Mouse (Mus musculus) stomach, embryonic 15.5 days (tissue): ENCODE measurements around the gene Wdr83os. TPM values are rescaled to one million over a fixed set of nuclear protein-coding genes. Genes with fewer than 3 reads are reported as not detected.

Experiments used
- ATAC-seq: fragments of 200-750 bp; cut with Nextera tagmentation; 2 replicates; pipeline ENCODE4 v1.8.0; 2017; ENCODE audit warnings: low read depth, moderate number of reproducible peaks, moderate TSS enrichment; ENCODE audit not compliant: insufficient read depth, low FRiP score
- H3K27ac ChIP-seq: fragments of 300-500 bp; sonication (generic); 2 replicates; pipeline ENCODE4 v1.5.1; 2015; ENCODE audit warnings: mild to moderate bottlenecking, inconsistent platforms
- H3K27me3 ChIP-seq: fragments of 300-500 bp; sonication (generic); replicated peaks from 2 replicates; pipeline ENCODE4 v1.6.1; 2015; ENCODE audit warnings: inconsistent platforms
- H3K36me3 ChIP-seq: fragments of 300-500 bp; sonication (generic); 2 replicates; pipeline ENCODE4 v1.6.1; 2015; ENCODE audit warnings: inconsistent platforms
- H3K4me1 ChIP-seq: fragments of 300-500 bp; sonication (generic); 2 replicates; pipeline ENCODE4 v1.6.1; 2015; ENCODE audit warnings: inconsistent platforms
- H3K4me2 ChIP-seq: fragments of 300-500 bp; sonication (generic); 2 replicates; pipeline ENCODE4 v1.6.1; 2015; ENCODE audit warnings: mild to moderate bottlenecking, inconsistent platforms
- H3K4me3 ChIP-seq: fragments of 300-500 bp; sonication (generic); replicated peaks from 2 replicates; pipeline ENCODE4 v1.5.1; 2015; ENCODE audit warnings: inconsistent platforms
- H3K9ac ChIP-seq: fragments of 300-500 bp; sonication (generic); 2 replicates; pipeline ENCODE4 v1.6.1; 2015; ENCODE audit warnings: inconsistent platforms
- H3K9me3 ChIP-seq: fragments of 300-500 bp; sonication (generic); 2 replicates; pipeline ENCODE4 v1.6.1; 2016; ENCODE audit warnings: inconsistent platforms
- WGBS: fragments of 180-500 bp; shearing (Covaris S2); methylation state at CpG from one replicate; pipeline ENCODE4 v1.1.7; 2015; 5-methylcytosine and 5-hydroxymethylcytosine counted together
- polyA plus RNA-seq: library from polyadenylated mRNA; unstranded; fragments of >200 nt; fragmentation: Nextera tagmentation; extraction: Ambion mirVana; gene quantifications from 2 replicates; pipeline ENCODE4 v1.2.1, GENCODE M21; 2015

Wdr83os gene
- 131 and 142 TPM in 2 replicates for polyA plus RNA-seq

DNA sequence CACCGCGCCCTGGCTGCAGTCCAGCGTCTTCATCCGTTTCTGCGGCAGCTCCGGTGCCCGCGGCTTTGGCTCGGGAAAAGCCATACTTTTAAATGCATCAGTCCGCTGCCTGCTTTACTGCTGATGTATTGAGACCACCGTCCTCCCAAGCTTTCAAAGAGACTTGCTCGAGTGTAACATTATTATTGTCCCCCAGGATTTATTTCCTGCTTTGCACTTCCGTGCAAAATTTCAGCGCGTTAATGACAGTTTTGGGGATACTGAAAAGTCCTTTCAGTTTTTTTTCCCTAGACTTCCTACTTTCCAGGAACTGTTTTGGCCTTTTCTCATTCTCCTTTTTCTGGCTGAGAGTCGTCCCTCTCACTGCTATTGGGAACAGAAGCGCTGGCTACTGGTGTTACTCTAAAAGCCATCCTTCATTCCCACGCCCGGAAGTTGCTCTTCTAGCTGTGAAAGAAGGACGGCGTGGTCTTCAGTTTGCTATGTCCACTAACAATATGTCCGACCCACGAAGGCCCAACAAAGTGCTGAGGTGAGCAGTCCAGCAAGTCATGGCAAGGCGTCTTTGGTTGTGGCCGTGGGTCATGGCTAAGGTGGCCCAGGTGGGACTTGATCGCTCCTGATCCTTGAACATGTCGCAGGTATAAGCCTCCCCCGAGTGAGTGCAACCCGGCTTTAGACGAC lies at the start of gene Wdr83os:
Gene Wdr83os, plus strand, starts transcription at position 209 of the 684 bp plus-strand sequence.
- peak within 1 kb of the TSS; percentile 82 for H3K27ac ChIP-seq
- peaks cover 16% of the 10 kb centered on the region for H3K36me3 ChIP-seq
- WGBS = under 1% methylated on average over 30 of the region's 30 CpGs
- peak within 1 kb of the TSS; percentile 81 for H3K4me2 ChIP-seq
- H3K27me3 ChIP-seq = no peaks in the 10 kb centered on the region
- peak within 1 kb of the TSS; percentile 93 for H3K4me3 ChIP-seq
- H3K9me3 ChIP-seq = no peaks in the 10 kb centered on the region
- H3K9ac ChIP-seq = peak within 1 kb of the TSS; percentile 82
- peak; percentile 0 for ATAC-seq
- H3K4me1 ChIP-seq = peaks cover 27% of the 10 kb centered on the region

DNA sequence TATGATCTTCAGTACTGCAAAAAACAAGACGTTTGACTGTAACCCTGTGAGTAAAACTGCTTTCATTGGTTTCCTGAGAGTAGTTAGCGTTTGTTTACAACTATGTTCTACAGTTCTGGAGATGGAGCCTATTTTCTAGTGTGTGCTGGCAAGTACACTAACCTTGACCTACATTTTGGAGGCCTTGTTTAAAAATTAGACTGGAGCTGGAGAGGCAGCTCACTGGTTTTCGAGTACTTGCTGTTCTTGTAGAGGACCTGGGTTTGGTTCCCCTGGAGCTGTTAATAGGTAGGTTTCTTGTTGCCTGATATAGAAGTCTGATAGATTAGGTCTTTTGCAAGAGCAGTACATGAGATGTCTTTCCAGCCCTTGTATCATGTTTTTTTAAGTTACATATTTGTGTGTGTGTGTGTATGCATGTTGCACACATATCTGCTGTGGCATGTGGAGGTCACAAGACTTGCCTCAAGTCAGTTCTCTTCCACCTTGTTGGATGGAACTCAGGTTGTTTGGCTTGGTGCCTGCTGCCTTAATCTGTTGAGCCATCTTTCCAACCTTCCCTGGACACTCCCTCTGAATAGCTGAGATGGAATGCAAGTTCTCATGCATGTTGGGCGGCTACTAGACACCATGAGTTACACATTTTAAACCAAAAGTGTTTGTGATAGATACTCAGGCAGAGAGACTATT lies 47.8 kb upstream of the Wdr83os start:
- Histone ChIP-seq H3K9ac (no peak overlapping the region), H3K4me2 (no peak overlapping the region), H3K4me1 (peaks cover 24% of the 10 kb centered on the region), H3K36me3 (peaks cover 37% of the 10 kb centered on the region), H3K27me3 (no peaks in the 10 kb centered on the region), H3K27ac (no peak overlapping the region), H3K9me3 (no peaks in the 10 kb centered on the region), H3K4me3 (no peak overlapping the region)
- ATAC-seq = no peak
- 76% methylated on average over 4 of the region's 4 CpGs for WGBS

DNA sequence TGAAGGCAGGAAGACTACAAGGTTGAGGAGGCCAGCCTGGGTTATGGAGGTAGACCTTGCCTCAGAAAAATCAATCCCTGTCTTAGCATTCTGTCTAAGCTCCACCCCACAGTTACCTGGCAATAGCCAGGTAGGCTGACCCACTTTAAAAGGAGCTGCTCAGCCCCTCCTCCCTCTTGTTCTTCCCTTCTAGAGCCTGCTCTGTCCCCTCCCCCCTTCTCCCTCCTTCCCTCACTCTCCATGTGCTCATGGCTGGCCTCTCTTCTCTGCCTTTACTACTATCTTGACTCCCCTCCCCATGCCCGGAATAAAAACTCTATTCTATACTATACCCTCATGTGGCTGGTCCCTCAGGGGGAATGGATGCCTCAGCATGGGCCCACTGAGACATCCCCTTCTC lies 46.7 kb upstream of the Wdr83os start:
- ATAC-seq = no peak
- no peak overlapping the region for H3K27ac ChIP-seq
- no peak overlapping the region for H3K4me2 ChIP-seq
- no peaks in the 10 kb centered on the region for H3K27me3 ChIP-seq
- H3K36me3 ChIP-seq = peaks cover 37% of the 10 kb centered on the region
- no peak overlapping the region for H3K9ac ChIP-seq
- H3K9me3 ChIP-seq = no peaks in the 10 kb centered on the region
- WGBS = 64% methylated on average over 1 of the region's 1 CpGs
- H3K4me3 ChIP-seq = no peak overlapping the region
- H3K4me1 ChIP-seq = peaks cover 17% of the 10 kb centered on the region

DNA sequence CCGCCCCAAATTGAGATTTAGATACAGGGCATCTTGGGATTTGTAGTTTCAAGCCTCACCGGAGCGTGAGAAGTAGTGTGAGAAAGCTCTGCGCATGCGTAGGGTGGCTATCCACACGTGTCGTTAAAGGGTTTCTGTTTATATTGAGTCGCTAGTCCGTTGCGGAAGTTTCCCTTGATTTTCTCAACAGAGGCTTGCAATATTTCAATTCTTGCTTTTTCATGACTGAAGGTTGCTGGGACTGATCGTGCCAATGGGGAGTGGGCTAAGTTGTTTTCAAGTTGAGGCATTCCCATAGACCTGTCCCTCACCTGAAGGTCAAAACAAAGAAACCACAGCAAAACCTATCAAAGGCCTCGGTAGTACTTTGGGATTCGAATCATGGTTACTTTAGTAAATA lies 45.8 kb upstream of the Wdr83os start:
- no peak for ATAC-seq
- H3K36me3 ChIP-seq = peaks cover 30% of the 10 kb centered on the region
- peaks cover 21% of the 10 kb centered on the region for H3K4me1 ChIP-seq
- peak overlapping the region; percentile 77 for H3K4me3 ChIP-seq
- 3% methylated on average over 13 of the region's 13 CpGs for WGBS
- peak overlapping the region; percentile 84 for H3K4me2 ChIP-seq
- peak overlapping the region; percentile 100 for H3K27ac ChIP-seq
- H3K9ac ChIP-seq = 0 out of 2 replicates have a peak overlapping the region, but pooled peaks have one; percentile 10
- no peaks in the 10 kb centered on the region for H3K27me3 ChIP-seq
- no peaks in the 10 kb centered on the region for H3K9me3 ChIP-seq

DNA sequence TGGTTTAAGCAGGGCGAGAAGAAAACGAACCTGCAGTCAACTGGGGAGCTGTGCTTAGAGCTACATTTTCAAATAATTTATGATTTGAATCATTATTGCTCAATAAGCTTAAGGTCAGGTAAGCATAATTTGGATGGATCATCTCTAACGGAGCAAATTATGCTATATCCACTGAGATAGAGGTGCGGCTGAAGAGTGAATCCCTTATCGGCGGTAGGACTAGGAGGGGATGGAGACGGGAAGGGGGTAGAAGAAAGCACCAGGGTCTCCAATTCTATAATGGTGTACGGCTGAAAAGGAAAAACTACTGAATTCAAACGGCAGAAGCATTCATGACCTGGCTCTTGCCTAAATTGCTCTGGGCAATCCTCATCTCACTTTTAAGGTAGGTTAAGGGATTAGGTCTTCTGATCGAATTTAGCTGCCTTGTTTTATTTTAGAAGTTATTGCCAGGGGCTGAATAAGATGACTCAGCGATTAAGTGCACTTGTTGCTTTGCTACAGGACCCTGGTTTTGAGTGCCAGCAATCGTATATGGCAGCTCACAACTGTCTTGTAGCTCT lies 45.3 kb upstream of the Wdr83os start:
- Histone ChIP-seq H3K27ac (peak overlapping the region; percentile 100), H3K4me2 (peak overlapping the region; percentile 84), H3K9me3 (no peaks in the 10 kb centered on the region), H3K27me3 (no peaks in the 10 kb centered on the region), H3K9ac (peak overlapping the region; percentile 87; the same call in 1 of the 2 replicates), H3K4me1 (peaks cover 23% of the 10 kb centered on the region), H3K36me3 (peaks cover 30% of the 10 kb centered on the region), H3K4me3 (peak overlapping the region; percentile 77)
- 5% methylated on average over 12 of the region's 12 CpGs for WGBS
- no peak for ATAC-seq

DNA sequence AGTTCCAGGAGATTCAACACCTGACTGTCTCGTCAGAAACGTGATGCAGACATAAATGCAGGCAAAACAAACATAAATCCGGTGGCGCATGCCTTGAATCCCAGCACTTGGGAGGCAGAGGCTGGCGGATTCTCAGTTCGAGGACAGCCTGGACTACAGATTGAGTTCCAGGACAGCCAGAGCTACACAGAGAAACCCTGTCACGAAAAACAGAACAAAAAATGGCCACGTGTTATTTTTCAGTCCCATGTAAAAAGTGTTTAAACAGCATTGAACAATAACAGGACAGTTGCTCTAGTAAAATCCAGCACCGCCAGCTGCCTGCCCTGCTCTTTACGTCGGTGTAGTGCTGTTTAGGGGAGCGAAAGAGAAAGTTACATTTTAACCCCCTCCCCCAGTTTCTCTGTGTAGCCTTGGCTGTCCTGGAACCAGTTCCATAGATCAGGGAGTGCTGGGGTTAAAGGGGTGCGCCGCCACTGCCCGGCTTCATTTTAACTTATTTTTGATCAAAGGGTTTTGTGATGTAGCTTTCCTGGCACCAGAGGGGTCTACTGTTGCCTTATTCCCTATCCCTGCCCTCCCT lies 44.7 kb upstream of the Wdr83os start:
- Histone ChIP-seq H3K4me2 (peak overlapping the region; percentile 84), H3K4me3 (peak overlapping the region; percentile 77), H3K36me3 (peaks cover 32% of the 10 kb centered on the region), H3K27me3 (no peaks in the 10 kb centered on the region), H3K27ac (peak overlapping the region; percentile 100), H3K4me1 (peaks cover 23% of the 10 kb centered on the region), H3K9ac (peak overlapping the region; percentile 87), H3K9me3 (no peaks in the 10 kb centered on the region)
- under 1% methylated on average over 15 of the region's 15 CpGs for WGBS
- ATAC-seq = no peak

DNA sequence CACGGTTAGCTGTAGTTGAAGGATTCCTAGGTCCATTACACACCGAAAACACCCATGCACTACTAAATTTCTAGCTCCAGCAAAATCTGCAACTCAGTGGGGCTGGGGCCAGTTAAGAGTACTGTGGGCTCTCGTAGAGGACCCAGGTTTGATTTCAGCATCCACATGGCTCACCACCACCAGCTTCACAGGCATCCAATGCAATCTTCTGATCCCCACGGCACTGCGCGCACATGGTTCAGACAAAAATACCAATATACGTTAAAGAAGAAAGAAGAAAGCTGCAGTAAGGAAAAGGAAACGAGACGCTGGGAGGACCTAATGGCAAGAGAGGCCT lies 44.2 kb upstream of the Wdr83os start:
- Histone ChIP-seq H3K9ac (peak overlapping the region; percentile 87), H3K36me3 (peaks cover 33% of the 10 kb centered on the region), H3K4me3 (peak overlapping the region; percentile 77), H3K27ac (peak overlapping the region; percentile 100), H3K27me3 (no peaks in the 10 kb centered on the region), H3K9me3 (no peaks in the 10 kb centered on the region), H3K4me1 (peaks cover 23% of the 10 kb centered on the region), H3K4me2 (peak overlapping the region; percentile 84)
- 0% methylated on average over 9 of the region's 9 CpGs for WGBS
- ATAC-seq = peak; percentile 16

DNA sequence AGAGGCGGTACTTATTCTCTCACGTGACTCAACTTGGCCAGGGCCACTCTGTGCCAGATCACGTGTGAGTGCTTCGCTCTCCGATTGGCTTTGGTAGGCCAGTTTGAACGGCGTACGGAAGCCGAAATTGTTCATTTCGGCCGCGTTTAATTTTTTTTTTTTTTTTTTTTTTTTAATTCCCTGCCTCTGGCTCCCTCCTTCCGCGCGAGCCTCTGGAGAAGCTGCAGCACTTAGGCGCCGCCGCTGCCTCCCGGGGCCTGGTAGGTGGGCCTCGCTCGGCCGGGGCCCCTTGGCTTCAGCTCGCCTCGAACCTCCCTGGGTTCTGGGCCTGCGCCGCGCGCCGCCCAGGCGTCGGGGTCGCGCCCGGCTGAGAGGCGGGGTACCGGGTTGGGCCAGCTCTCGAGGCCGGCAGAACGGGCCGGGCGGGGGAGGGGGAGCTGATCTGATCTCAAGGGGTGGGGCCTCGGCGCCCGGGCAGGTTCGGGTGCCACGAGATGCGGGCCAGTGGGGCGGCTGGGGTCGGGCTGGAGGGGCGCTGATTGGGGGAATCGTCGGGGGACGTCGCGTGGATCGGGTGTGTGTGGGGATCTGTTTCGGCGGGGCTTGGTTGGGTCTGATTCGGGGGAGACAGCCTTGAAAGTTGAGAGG lies 43.7 kb upstream of the Wdr83os start, which contains the start of gene Tnpo2:
Gene Tnpo2, plus strand, starts transcription at position 198 of the 648 bp plus-strand sequence.
- Histone ChIP-seq H3K4me2 (peak within 1 kb of the TSS; percentile 84), H3K36me3 (peaks cover 30% of the 10 kb centered on the region), H3K27me3 (no peaks in the 10 kb centered on the region), H3K9me3 (no peaks in the 10 kb centered on the region), H3K27ac (peak within 1 kb of the TSS; percentile 100), H3K9ac (peak within 1 kb of the TSS; percentile 87), H3K4me3 (peak within 1 kb of the TSS; percentile 77), H3K4me1 (peaks cover 23% of the 10 kb centered on the region)
- 1% methylated on average over 59 of the region's 59 CpGs for WGBS
- ATAC-seq = peak; percentile 91

DNA sequence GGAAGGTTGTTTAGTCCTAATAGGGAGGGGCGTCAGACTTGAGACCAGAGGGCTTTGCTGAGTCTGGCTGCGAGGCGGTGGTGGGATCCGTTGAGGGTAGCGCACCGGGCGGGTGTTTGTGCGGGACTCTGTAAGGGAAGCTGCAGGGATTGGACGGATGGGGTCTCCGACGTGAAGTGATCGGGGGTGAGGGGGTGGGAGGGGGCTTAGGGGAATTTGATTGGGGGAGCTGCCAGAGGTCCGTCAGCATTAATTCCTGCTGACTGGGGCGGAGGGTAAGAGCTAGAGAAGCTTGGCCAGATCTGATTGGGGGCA lies 43.2 kb upstream of the Wdr83os start:
- Histone ChIP-seq H3K4me3 (peak overlapping the region; percentile 77), H3K4me2 (peak overlapping the region; percentile 79), H3K27ac (peak overlapping the region; percentile 100), H3K9me3 (no peaks in the 10 kb centered on the region), H3K4me1 (peaks cover 23% of the 10 kb centered on the region), H3K36me3 (peaks cover 26% of the 10 kb centered on the region), H3K9ac (peak overlapping the region; percentile 87), H3K27me3 (no peaks in the 10 kb centered on the region)
- peak; percentile 15 for ATAC-seq
- 0% methylated on average over 14 of the region's 14 CpGs for WGBS

DNA sequence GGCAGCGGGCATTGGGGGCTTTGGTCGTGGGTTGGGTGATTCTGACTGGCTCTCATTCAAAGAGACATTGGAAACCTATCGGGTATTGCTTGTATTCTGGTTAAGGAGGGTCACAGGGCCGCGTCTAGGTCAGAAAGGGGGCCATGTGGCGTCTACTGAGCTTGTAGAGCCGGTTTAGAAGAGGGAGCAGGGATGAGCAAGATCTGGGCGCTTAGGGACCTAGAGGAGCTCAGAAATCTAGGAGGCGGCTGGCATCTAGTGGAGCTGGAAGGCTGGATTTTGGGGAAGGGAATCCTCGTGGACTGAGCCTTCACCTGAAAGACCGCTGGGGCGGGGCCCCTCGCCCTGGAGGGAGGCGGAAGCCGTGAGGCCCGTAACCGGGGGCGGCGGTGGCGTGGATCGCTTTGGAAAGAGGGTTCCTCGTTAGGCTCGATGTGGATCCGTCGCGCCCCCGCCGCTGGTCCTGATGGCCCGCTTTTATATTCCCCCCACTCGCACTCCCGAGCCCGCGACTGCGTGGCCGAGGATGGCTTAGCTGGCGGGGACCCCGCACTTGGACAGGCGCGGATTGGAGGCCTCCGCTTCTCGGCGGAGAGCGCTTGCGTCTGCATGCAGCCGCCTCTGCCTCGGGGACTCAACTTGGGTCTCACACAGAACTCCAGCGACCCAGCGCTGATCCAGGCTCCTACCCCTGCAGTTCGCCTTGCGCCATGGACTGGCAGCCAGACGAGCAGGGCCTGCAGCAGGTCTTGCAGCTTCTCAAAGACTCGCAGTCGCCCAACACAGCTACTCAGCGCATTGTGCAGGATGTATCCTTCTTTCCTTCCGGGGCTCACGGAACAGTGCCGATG lies 42.6 kb upstream of the Wdr83os start:
- peak overlapping the region; percentile 77 for H3K4me3 ChIP-seq
- H3K4me2 ChIP-seq = peak overlapping the region; percentile 79
- H3K27me3 ChIP-seq = no peaks in the 10 kb centered on the region
- H3K9me3 ChIP-seq = no peaks in the 10 kb centered on the region
- H3K9ac ChIP-seq = peak overlapping the region; percentile 87
- peaks cover 21% of the 10 kb centered on the region for H3K36me3 ChIP-seq
- ATAC-seq = peak; percentile 9; the same call in 1 of the 2 replicates
- H3K4me1 ChIP-seq = peaks cover 23% of the 10 kb centered on the region
- H3K27ac ChIP-seq = peak overlapping the region; percentile 100
- WGBS = under 1% methylated on average over 51 of the region's 57 CpGs

DNA sequence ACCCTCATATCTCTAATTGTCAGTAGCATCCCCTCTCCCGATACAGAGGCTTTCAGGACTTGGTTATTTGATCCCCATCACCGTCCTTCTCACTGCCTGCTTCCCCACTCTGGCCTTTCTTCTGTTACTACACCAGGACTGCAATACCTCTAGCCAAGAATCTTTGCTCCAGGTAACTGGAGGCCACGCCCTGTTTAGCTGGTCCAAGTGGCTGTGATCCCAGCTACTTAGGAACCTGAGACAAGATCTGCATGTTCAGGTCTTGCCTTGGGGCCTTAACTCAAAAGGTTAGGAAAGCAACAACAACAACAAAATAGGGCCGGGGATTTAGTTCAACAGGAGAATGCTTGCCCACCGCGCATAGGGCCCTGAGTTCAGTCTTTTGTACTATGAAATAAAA lies 36.9 kb upstream of the Wdr83os start:
- no peak for ATAC-seq
- Histone ChIP-seq H3K27ac (no peak overlapping the region), H3K27me3 (no peaks in the 10 kb centered on the region), H3K9ac (no peak overlapping the region), H3K36me3 (peaks cover 75% of the 10 kb centered on the region), H3K9me3 (no peaks in the 10 kb centered on the region), H3K4me1 (peaks cover 13% of the 10 kb centered on the region; the same call in 1 of the 2 replicates), H3K4me3 (no peak overlapping the region), H3K4me2 (no peak overlapping the region)
- WGBS = 88% methylated on average over 6 of the region's 6 CpGs
